Comparison of ENCODE assay signal across 8 mouse cellular contexts in the genomic region with DNA sequence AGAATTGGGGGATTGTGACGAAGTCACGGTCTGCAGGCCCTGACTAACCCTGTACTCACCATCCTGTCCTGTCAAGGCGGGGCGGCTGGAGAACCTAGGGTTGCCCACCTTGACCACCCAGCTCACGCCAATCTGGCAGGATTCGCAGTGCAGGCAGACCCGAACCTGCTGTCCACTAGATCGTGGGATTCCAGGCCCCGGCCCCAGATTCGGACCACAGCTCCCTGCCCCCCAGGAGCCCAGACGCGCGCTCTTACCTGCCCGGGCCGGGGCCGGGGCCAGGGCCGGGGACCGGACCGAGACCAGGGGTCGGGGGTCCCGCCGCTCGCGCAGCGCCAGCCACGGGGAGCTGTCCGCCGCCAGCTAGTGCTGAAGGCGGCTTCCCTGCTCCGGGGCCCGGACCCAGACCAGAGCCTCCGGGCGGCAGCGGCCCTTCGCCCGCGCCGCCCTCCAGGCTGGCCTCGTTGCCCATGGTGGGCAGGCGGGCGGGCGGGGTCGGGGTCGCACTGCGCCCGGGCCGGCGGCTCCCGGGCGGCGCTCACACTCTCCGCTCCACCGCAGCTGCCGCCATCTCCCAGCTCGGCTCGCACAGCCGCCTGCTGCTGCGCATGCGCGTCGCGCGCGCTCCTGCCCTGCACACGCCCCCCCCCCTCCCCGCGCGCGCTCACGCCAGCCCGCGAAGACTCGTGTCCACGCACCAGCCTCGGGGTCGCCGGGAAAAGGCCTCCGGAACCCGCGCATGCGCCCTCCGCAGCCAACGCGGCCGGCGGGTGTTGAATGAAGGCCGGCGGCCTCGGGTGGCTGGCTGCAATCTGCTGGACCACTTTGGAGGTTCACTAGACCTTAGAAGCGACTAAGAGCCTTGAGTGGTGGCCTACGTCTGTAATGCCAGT. TPM values are rescaled to one million over a fixed set of nuclear protein-coding genes. Genes with fewer than 3 reads are reported as not detected.
DNase-seq lines count a peak whose midpoint lies in the region; ATAC-seq lines count a peak whose summit lies in the region.

Gene Bsn (minus strand): TSS at position 598 of the 893 bp plus-strand sequence.

- H3K36me3 ChIP-seq in forebrain, embryonic 11.5 days (ENCODE audit: control insufficient read depth, insufficient read depth, low read length), result no peaks in the 10 kb centered on the region
- H3K36me3 ChIP-seq in lung, embryonic 16.5 days (ENCODE audit: control insufficient read depth, insufficient read depth, low read length), result no peaks in the 10 kb centered on the region

- under 1% methylated on average over 85 of the region's 91 CpGs for WGBS in forebrain, embryonic 11.5 days
- WGBS in lung, embryonic 16.5 days, result 2% methylated on average over 64 of the region's 91 CpGs

- DNase-seq in MN1 (ENCODE audit: low spot score), result peak; percentile 88
- peak; percentile 18 for DNase-seq in c-Kit-positive CD71-negative TER-119-negative erythroid progenitor cells, embryonic 14.5 days (ENCODE audit: low read depth)
- peak; percentile 91 for DNase-seq in forebrain, embryonic 11.5 days (ENCODE audit: low spot score)
- DNase-seq in heart, postnatal 36 days, result peak; percentile 61 to 64
- peak; percentile 78 to 85 for DNase-seq in layer of hippocampus, postnatal 10 days (ENCODE audit: low spot score in 2 of 2)
- peak; percentile 49 for DNase-seq in ovary, postnatal 10 days (ENCODE audit: low spot score)
- peak; percentile 66 for DNase-seq in thymus, postnatal 36 days

- ATAC-seq in forebrain, embryonic 11.5 days (replicated peaks; ENCODE audit: low FRiP score), result peak; percentile 83
- peak; percentile 75 for ATAC-seq in lung, embryonic 16.5 days (ENCODE audit: low read depth)

- intact Hi-C loops in heart, postnatal 36 days (cut with DNase I), result no loop called here

- H3K4me3 ChIP-seq in forebrain, embryonic 11.5 days (ENCODE audit: low read depth, low read length), result peak within 1 kb of the TSS; percentile 73
- peak within 1 kb of the TSS; percentile 58 for H3K4me3 ChIP-seq in lung, embryonic 16.5 days (ENCODE audit: low read length)

- H3K4me2 ChIP-seq in forebrain, embryonic 11.5 days (ENCODE audit: low read depth, low read length, severe bottlenecking), result peak within 1 kb of the TSS; percentile 86
- H3K4me2 ChIP-seq in lung, embryonic 16.5 days (ENCODE audit: low read depth, low read length), result peak within 1 kb of the TSS; percentile 96

- no peaks in the 10 kb centered on the region for H3K9me3 ChIP-seq in forebrain, embryonic 11.5 days (ENCODE audit: control insufficient read depth, low read length)
- no peaks in the 10 kb centered on the region for H3K9me3 ChIP-seq in lung, embryonic 16.5 days (ENCODE audit: control insufficient read depth, low read length)

- no peaks in the 10 kb centered on the region for H3K27me3 ChIP-seq in forebrain, embryonic 11.5 days (ENCODE audit: control insufficient read depth, insufficient read depth, low read length)
- peaks cover 19% of the 10 kb centered on the region for H3K27me3 ChIP-seq in lung, embryonic 16.5 days (ENCODE audit: control insufficient read depth, insufficient read depth, low read depth, low read length)

- peaks cover 4% of the 10 kb centered on the region; the same call in 1 of the 2 replicates for H3K4me1 ChIP-seq in forebrain, embryonic 11.5 days (replicated peaks; ENCODE audit: control insufficient read depth, insufficient read depth, low read length)
- peaks cover 6% of the 10 kb centered on the region; the same call in 1 of the 2 replicates for H3K4me1 ChIP-seq in lung, embryonic 16.5 days (replicated peaks; ENCODE audit: control insufficient read depth, insufficient read depth, low read length)

- 0 out of 2 replicates have a peak within 1 kb of the TSS, but pooled peaks have one; percentile 12 for H3K27ac ChIP-seq in forebrain, embryonic 11.5 days (ENCODE audit: low read depth, low read length)
- H3K27ac ChIP-seq in lung, embryonic 16.5 days (ENCODE audit: low read length), result no peak within 1 kb of the TSS

- peak within 1 kb of the TSS; percentile 76 for H3K9ac ChIP-seq in forebrain, embryonic 11.5 days (ENCODE audit: low read length)
- H3K9ac ChIP-seq in lung, embryonic 16.5 days (ENCODE audit: low read length), result peak within 1 kb of the TSS; percentile 25; the same call in 1 of the 2 replicates

RNA-seq across cellular contexts. Expression of gene Bsn, which starts in this region (rescaled TPM):
- 2.5 and 3.0 TPM in 2 replicates for polyA plus RNA-seq in forebrain, embryonic 11.5 days (2014; fragmentation: Nextera tagmentation; extraction: Ambion mirVana)
- under 1 TPM in 1 of 2 experiments, not detected in 1; 0.03 TPM for total RNA-seq in heart, postnatal 36 days (2021)
- 100 to 1,000 TPM; 129 to 137 TPM for total RNA-seq in layer of hippocampus, postnatal 10 days (2021)
- 0.26 and 0.30 TPM in 2 replicates for polyA plus RNA-seq in lung, embryonic 16.5 days (2015; fragmentation: Nextera tagmentation; extraction: Ambion mirVana)

Comparison
In these comparisons a context has a peak if more than half of its experiments do, and no peak if none do; other contexts are left out.
1. RNA of gene Bsn (total RNA-seq): 129 to 137 TPM in layer of hippocampus, postnatal 10 days; 0.03 TPM in heart, postnatal 36 days; every median in the first group is over 100 times any median in the second.
2. Peak in DNase-seq in heart, postnatal 36 days; RNA of the gene not detected or under 1 TPM.
3. Peak in ATAC-seq, H3K4me3 ChIP-seq, H3K9ac ChIP-seq and H3K4me2 ChIP-seq in lung, embryonic 16.5 days; RNA of the gene not detected or under 1 TPM.
4. DNase-seq: peak in every context shown above with its lines; median percentile 91 in forebrain, embryonic 11.5 days; 88 in MN1; 82 in layer of hippocampus, postnatal 10 days; 66 in thymus, postnatal 36 days; 62 in heart, postnatal 36 days; 49 in ovary, postnatal 10 days; 18 in c-Kit-positive CD71-negative TER-119-negative erythroid progenitor cells, embryonic 14.5 days.